Mouse (Mus musculus): ENCODE results near the gene Zfp219. TPM values are rescaled to one million over a fixed set of nuclear protein-coding genes. Genes with fewer than 3 reads are reported as not detected.

The Zfp219 gene
- polyA plus RNA-seq, 1 experiment from 2014 or later: 19.8 TPM

GRCm38 (mm10) chr14:51960316-51960715, 60.2 kb downstream of the Zfp219 start:
- Histone ChIP-seq H3K27me3 (replicated peaks; ENCODE audit: control insufficient read depth, insufficient read depth, low read length) (no peaks in the 10 kb centered on the region), H3K27ac (ENCODE audit: low read depth, low read length) (no peak overlapping the region), H3K4me3 (ENCODE audit: low read depth, low read length) (no peak overlapping the region), H3K9me3 (ENCODE audit: control insufficient read depth, low read length) (no peaks in the 10 kb centered on the region; the same call in 1 of the 2 replicates), H3K4me2 (no peak overlapping the region), H3K36me3 (ENCODE audit: control insufficient read depth, insufficient read depth, low read length) (no peaks in the 10 kb centered on the region), H3K9ac (ENCODE audit: low read depth, low read length) (no peak overlapping the region), H3K4me1 (replicated peaks; ENCODE audit: control insufficient read depth, insufficient read depth, low read length) (no peaks in the 10 kb centered on the region)
- no peak for DNase-seq (ENCODE audit: low spot score)
- no peak for ATAC-seq (replicated peaks; ENCODE audit: low FRiP score)
- WGBS: 88% methylated on average over 2 of the region's 2 CpGs

Other genes starting within 250 kb of the Zfp219 start
- gene Ang4, start 247.1 kb downstream of the Zfp219 start, polyA plus RNA-seq (2014; fragmentation: Nextera tagmentation; extraction: Ambion mirVana): not detected in 2 replicates
- not detected in 2 replicates for gene AY358078, start 220.7 kb downstream of the Zfp219 start, polyA plus RNA-seq (2014; fragmentation: Nextera tagmentation; extraction: Ambion mirVana)
- 7.6 and 13.2 TPM in 2 replicates for gene Ear6, start 167.0 kb downstream of the Zfp219 start, polyA plus RNA-seq (2014; fragmentation: Nextera tagmentation; extraction: Ambion mirVana)
- gene Mettl17, start 135.9 kb downstream of the Zfp219 start, polyA plus RNA-seq (2014; fragmentation: Nextera tagmentation; extraction: Ambion mirVana): 32.5 and 42.6 TPM in 2 replicates
- gene Slc39a2, start 127.8 kb downstream of the Zfp219 start, polyA plus RNA-seq (2014; fragmentation: Nextera tagmentation; extraction: Ambion mirVana): 0.07 and 0.14 TPM in 2 replicates
- 19.2 and 21.5 TPM in 2 replicates for gene Ndrg2, start 106.6 kb downstream of the Zfp219 start, polyA plus RNA-seq (2014; fragmentation: Nextera tagmentation; extraction: Ambion mirVana)
- gene Tppp2, start 102.3 kb downstream of the Zfp219 start, polyA plus RNA-seq (2014; fragmentation: Nextera tagmentation; extraction: Ambion mirVana): not detected in 2 replicates
- gene Rnase13, start 98.0 kb downstream of the Zfp219 start, polyA plus RNA-seq (2014; fragmentation: Nextera tagmentation; extraction: Ambion mirVana): not detected in 2 replicates
- gene Arhgef40, start 36.0 kb downstream of the Zfp219 start, polyA plus RNA-seq (2014; fragmentation: Nextera tagmentation; extraction: Ambion mirVana): 50.7 and 61.8 TPM in 2 replicates
- gene Tmem253, start 5.1 kb downstream of the Zfp219 start, polyA plus RNA-seq (2014; fragmentation: Nextera tagmentation; extraction: Ambion mirVana): 0.85 TPM in 1 of 2 replicates, not detected in the other
- not detected in 2 replicates for gene Olfr221, start 21.7 kb upstream of the Zfp219 start, polyA plus RNA-seq (2014; fragmentation: Nextera tagmentation; extraction: Ambion mirVana)
- 698 and 737 TPM in 2 replicates for gene Hnrnpc, start 83.3 kb upstream of the Zfp219 start, polyA plus RNA-seq (2014; fragmentation: Nextera tagmentation; extraction: Ambion mirVana)
- 103 and 111 TPM in 2 replicates for gene Rpgrip1, start 90.0 kb upstream of the Zfp219 start, polyA plus RNA-seq (2014; fragmentation: Nextera tagmentation; extraction: Ambion mirVana)
- gene Supt16, start 176.7 kb upstream of the Zfp219 start, polyA plus RNA-seq (2014; fragmentation: Nextera tagmentation; extraction: Ambion mirVana): 52.1 and 58.6 TPM in 2 replicates
- 34.5 and 38.0 TPM in 2 replicates for gene Chd8, start 237.0 kb upstream of the Zfp219 start, polyA plus RNA-seq (2014; fragmentation: Nextera tagmentation; extraction: Ambion mirVana)

Data from liver, embryonic 11.5 days (tissue).